Mouse (Mus musculus): ENCODE measurements at regions not wholly inside any gene's neighbourhood (a gene's known extent, or its start where the extent isn't known, plus 50 kb on each side); places are given as distances from the start of the nearest gene placed in this dataset.

DNA sequence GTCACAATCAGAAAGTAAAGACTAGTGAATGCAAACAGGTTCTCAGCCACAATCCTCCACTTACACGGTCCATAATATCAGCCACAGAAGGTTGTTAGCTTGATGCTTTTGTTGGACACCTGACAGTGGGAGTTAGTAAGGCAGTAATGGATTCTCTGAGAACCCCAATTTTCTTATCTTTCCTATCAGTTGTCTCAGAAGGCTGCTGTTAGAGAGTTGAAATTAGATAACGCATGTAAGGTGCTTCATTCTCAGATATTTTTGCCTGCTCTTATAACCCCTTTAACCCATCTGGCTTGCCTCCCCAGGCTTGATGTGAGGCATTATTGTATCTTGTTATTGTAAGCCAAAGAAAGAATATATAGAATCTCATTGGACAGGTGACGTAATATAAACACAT lies 63.0 kb upstream of the Ube2e3 start:
- TF ChIP-seq CTCF (IDR thresholded peaks at IDR 0.05; ENCODE audit: extremely low read depth, insufficient read length, insufficient replicate concordance, low read depth, low read length) (no peak), POLR2A (IDR thresholded peaks at IDR 0.05; ENCODE audit: low read depth, low read length) (no peak)
- WGBS, result 83% methylated on average over 3 of the region's 3 CpGs

DNA sequence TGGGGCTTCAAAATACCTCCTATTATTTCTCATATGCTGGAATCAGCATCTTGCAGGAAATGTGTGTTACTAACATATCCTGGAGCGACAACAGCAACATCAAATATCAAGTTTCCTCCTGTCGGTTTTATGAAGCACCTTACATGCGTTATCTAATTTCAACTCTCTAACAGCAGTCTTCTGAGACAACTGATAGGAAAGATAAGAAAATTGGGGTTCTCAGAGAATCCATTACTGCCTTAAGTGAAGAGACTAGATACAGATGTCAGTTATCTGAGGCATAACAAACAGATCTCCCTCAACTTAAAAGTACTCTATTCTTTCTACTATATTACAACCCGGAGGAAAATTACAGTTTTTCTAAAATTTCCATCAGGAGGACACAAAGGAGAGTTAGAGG lies 64.4 kb upstream of the Ube2e3 start:
- no peaks in the 10 kb centered on the region for H3K27me3 ChIP-seq (ENCODE audit: control insufficient read depth, insufficient read depth, low read length)
- H3K36me3 ChIP-seq (ENCODE audit: control insufficient read depth, insufficient read depth, low read length), result no peaks in the 10 kb centered on the region
- no peak overlapping the region for H3K4me3 ChIP-seq (ENCODE audit: low read depth, low read length)
- 76% methylated on average over 4 of the region's 4 CpGs for WGBS
- no peaks in the 10 kb centered on the region for H3K4me1 ChIP-seq (ENCODE audit: control insufficient read depth, insufficient read depth, insufficient read length, low read length)
- no peak for TF ChIP-seq POLR2A (IDR thresholded peaks at IDR 0.05; ENCODE audit: low read depth, low read length)
- TF ChIP-seq CTCF (IDR thresholded peaks at IDR 0.05; ENCODE audit: extremely low read depth, insufficient read length, insufficient replicate concordance, low read depth, low read length), result no peak
- no peak overlapping the region for H3K27ac ChIP-seq (ENCODE audit: insufficient read depth, low read depth, low read length)

More for the DNA sequence above, 63.0 kb upstream of the Ube2e3 start:
- Histone ChIP-seq H3K27me3 (ENCODE audit: control insufficient read depth, insufficient read depth, low read length) (no peaks in the 10 kb centered on the region), H3K36me3 (ENCODE audit: control insufficient read depth, insufficient read depth, low read length) (no peaks in the 10 kb centered on the region), H3K4me3 (ENCODE audit: low read depth, low read length) (no peak overlapping the region), H3K4me1 (ENCODE audit: control insufficient read depth, insufficient read depth, insufficient read length, low read length) (no peaks in the 10 kb centered on the region), H3K27ac (ENCODE audit: insufficient read depth, low read depth, low read length) (no peak overlapping the region)

DNA sequence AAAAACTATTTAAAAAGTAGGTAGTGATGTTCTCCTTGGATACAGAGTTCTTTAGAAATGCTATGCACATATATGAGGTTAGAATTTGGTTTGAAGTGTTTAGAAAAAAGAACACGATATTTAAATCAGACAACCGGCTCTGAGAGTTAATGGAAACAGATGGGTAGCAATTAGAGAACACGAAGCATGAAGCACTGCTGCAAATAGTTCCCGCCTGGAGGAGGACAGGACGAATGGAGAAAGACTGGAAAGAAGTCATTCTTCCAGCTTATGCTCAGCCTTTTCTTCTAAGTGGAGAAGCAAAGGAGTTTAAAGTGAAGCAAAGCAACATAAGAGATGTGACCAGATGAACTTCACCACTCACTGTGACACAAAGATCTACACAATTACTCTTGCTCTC lies 72.5 kb upstream of the Ube2e3 start:
- 80% methylated on average over 5 of the region's 5 CpGs for WGBS
- Histone ChIP-seq H3K4me3 (ENCODE audit: low read depth, low read length) (no peak overlapping the region), H3K27me3 (ENCODE audit: control insufficient read depth, insufficient read depth, low read length) (no peaks in the 10 kb centered on the region), H3K36me3 (ENCODE audit: control insufficient read depth, insufficient read depth, low read length) (no peaks in the 10 kb centered on the region), H3K27ac (ENCODE audit: insufficient read depth, low read depth, low read length) (no peak overlapping the region), H3K4me1 (ENCODE audit: control insufficient read depth, insufficient read depth, insufficient read length, low read length) (no peaks in the 10 kb centered on the region)
- TF ChIP-seq CTCF (IDR thresholded peaks at IDR 0.05; ENCODE audit: extremely low read depth, insufficient read length, insufficient replicate concordance, low read depth, low read length) (no peak), POLR2A (IDR thresholded peaks at IDR 0.05; ENCODE audit: low read depth, low read length) (no peak)

DNA sequence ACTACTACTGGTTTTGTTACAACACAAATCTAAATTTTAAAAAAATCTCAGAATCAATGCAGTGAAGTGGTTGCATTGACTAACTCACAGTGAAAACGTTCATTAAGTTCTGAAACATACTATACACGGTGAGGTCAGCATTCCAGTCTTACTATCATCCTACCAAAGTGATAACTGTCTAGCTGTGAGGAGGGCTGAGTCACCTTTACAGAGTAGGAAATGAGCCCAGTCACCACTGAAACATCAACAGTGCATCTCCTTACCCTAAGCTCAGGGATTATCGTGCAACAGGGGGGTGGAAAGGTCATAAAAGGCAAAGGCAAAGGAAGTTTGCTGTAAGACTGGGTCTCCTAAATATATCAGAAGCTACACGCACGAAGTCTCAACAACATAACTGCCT lies 73.2 kb upstream of the Ube2e3 start:
- Histone ChIP-seq H3K36me3 (ENCODE audit: control insufficient read depth, insufficient read depth, low read length) (no peaks in the 10 kb centered on the region), H3K27ac (ENCODE audit: insufficient read depth, low read depth, low read length) (no peak overlapping the region), H3K4me3 (ENCODE audit: low read depth, low read length) (no peak overlapping the region), H3K27me3 (ENCODE audit: control insufficient read depth, insufficient read depth, low read length) (no peaks in the 10 kb centered on the region), H3K4me1 (ENCODE audit: control insufficient read depth, insufficient read depth, insufficient read length, low read length) (no peaks in the 10 kb centered on the region)
- TF ChIP-seq POLR2A (IDR thresholded peaks at IDR 0.05; ENCODE audit: low read depth, low read length), result no peak
- TF ChIP-seq CTCF (IDR thresholded peaks at IDR 0.05; ENCODE audit: extremely low read depth, insufficient read length, insufficient replicate concordance, low read depth, low read length), result no peak
- WGBS, result 68% methylated on average over 5 of the region's 5 CpGs

DNA sequence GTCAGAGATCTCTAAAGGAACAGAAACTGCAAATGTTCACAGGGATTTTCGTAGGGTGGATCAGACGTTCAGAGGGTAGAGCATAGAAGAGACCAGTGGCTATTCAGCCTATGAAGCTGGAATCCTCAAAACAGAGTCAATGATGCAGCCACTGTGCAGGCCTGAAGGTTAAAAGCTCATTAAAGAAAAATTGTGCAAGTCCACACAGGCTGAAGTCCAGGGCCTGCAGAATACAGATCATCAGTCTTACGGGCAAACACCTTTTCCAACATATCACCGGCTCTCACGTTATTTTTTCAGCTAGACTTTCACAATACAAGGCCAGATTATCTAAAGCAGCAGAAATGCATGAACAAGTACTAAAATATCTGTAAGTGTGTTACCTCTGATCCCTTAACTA lies 78.8 kb upstream of the Ube2e3 start:
- Histone ChIP-seq H3K4me1 (ENCODE audit: control insufficient read depth, insufficient read depth, insufficient read length, low read length) (no peaks in the 10 kb centered on the region), H3K36me3 (ENCODE audit: control insufficient read depth, insufficient read depth, low read length) (no peaks in the 10 kb centered on the region), H3K27ac (ENCODE audit: insufficient read depth, low read depth, low read length) (no peak overlapping the region), H3K27me3 (ENCODE audit: control insufficient read depth, insufficient read depth, low read length) (no peaks in the 10 kb centered on the region), H3K4me3 (ENCODE audit: low read depth, low read length) (no peak overlapping the region)
- no peak for TF ChIP-seq CTCF (IDR thresholded peaks at IDR 0.05; ENCODE audit: extremely low read depth, insufficient read length, insufficient replicate concordance, low read depth, low read length)
- TF ChIP-seq POLR2A (IDR thresholded peaks at IDR 0.05; ENCODE audit: low read depth, low read length), result no peak
- WGBS, result 87% methylated on average over 5 of the region's 5 CpGs

DNA sequence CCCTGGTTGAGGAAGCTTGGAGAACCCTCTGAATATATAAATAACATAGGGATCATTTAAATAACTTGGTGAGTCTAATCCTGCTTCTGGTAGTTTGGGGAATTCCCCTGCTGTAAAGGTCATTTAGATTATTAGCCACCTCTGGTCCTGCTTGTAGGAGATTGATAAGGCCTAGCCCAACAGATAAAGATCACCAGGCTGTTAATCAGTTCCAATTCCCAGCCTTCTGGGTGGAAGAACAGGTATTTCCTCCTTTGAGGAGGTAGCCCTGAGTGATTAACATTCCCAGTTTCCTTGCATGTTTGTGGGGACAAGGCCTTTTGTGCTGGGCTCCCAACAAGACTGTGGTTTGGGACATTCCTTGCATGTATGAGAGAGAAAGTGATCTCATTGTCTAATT lies 79.7 kb upstream of the Ube2e3 start:
- TF ChIP-seq CTCF (IDR thresholded peaks at IDR 0.05; ENCODE audit: extremely low read depth, insufficient read length, insufficient replicate concordance, low read depth, low read length) (no peak), POLR2A (IDR thresholded peaks at IDR 0.05; ENCODE audit: low read depth, low read length) (no peak)
- H3K27me3 ChIP-seq (ENCODE audit: control insufficient read depth, insufficient read depth, low read length), result no peaks in the 10 kb centered on the region

DNA sequence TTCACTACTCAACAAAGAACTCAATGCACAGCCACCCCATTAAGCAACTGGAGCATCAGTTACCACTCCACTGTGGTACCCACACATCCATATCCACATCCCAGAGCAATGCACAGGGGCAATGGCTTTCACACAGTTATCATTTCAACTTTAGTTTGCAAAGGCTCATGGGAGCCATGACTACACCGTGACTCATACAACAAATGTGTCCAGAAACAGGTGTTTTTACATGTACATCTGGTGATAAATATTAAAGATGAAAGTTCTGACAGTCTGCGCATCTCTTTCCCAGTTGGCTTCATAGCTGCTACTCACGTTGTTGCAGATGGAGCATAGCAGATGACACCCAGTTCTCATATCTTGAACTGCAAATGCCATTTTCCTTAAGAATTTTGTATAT lies 88.0 kb upstream of the Ube2e3 start:
- 88% methylated on average over 3 of the region's 3 CpGs for WGBS
- no peak overlapping the region for H3K4me3 ChIP-seq (ENCODE audit: low read depth, low read length)
- H3K4me1 ChIP-seq (ENCODE audit: control insufficient read depth, insufficient read depth, insufficient read length, low read length), result no peaks in the 10 kb centered on the region
- no peak overlapping the region for H3K27ac ChIP-seq (ENCODE audit: insufficient read depth, low read depth, low read length)
- TF ChIP-seq CTCF (IDR thresholded peaks at IDR 0.05; ENCODE audit: extremely low read depth, insufficient read length, insufficient replicate concordance, low read depth, low read length) (no peak), POLR2A (IDR thresholded peaks at IDR 0.05; ENCODE audit: low read depth, low read length) (no peak)
- no peaks in the 10 kb centered on the region for H3K36me3 ChIP-seq (ENCODE audit: control insufficient read depth, insufficient read depth, low read length)
- H3K27me3 ChIP-seq (ENCODE audit: control insufficient read depth, insufficient read depth, low read length), result no peaks in the 10 kb centered on the region

More for the DNA sequence above, 79.7 kb upstream of the Ube2e3 start:
- H3K4me1 ChIP-seq (ENCODE audit: control insufficient read depth, insufficient read depth, insufficient read length, low read length), result no peaks in the 10 kb centered on the region
- H3K27ac ChIP-seq (ENCODE audit: insufficient read depth, low read depth, low read length), result no peak overlapping the region
- no peak overlapping the region for H3K4me3 ChIP-seq (ENCODE audit: low read depth, low read length)
- H3K36me3 ChIP-seq (ENCODE audit: control insufficient read depth, insufficient read depth, low read length), result no peaks in the 10 kb centered on the region

DNA sequence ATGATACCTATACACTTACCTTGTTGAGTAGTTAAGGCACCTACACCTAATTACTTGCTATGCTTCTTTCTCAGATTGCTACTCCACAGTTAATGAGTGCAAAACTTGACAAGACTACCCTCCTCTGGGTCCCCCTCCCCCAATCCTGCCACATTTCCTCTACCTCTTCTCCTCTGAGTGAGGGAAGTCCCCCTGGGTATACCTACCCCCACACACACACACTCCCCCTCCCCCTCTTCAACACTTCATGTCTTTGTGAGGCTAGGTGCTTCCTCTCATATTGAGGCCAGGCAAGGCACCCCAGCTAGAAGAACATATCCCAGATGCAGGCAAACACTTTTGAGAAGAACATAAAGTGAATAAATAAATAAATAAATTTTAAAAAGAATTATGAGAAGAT lies 90.3 kb upstream of the Ube2e3 start:
- Histone ChIP-seq H3K27ac (ENCODE audit: insufficient read depth, low read depth, low read length) (no peak overlapping the region), H3K4me1 (ENCODE audit: control insufficient read depth, insufficient read depth, insufficient read length, low read length) (no peaks in the 10 kb centered on the region), H3K4me3 (ENCODE audit: low read depth, low read length) (no peak overlapping the region), H3K36me3 (ENCODE audit: control insufficient read depth, insufficient read depth, low read length) (no peaks in the 10 kb centered on the region), H3K27me3 (ENCODE audit: control insufficient read depth, insufficient read depth, low read length) (no peaks in the 10 kb centered on the region)
- TF ChIP-seq POLR2A (IDR thresholded peaks at IDR 0.05; ENCODE audit: low read depth, low read length), result no peak
- no peak for TF ChIP-seq CTCF (IDR thresholded peaks at IDR 0.05; ENCODE audit: extremely low read depth, insufficient read length, insufficient replicate concordance, low read depth, low read length)

All from small intestine, adult 2 months (tissue).